Mouse (Mus musculus) spleen, adult 2 months (tissue): ENCODE measurements around the gene Gm5089. TPM values are rescaled to one million over a fixed set of nuclear protein-coding genes. Genes with fewer than 3 reads are reported as not detected.

ENCODE experiments used
- DNase-seq, 2 experiments: peaks; one replicate each; pipeline versions ENCODE4 v3.0.0 to v3.0.0-alpha.2; 2012 to 2021; ENCODE audit warnings: low spot score in 2 of 2, low read depth in 1 of 2
- H3K27ac ChIP-seq: fragments of 200-500 bp; 2 replicates; pipeline ENCODE4 v1.5.1; 2012; ENCODE audit warnings: low read length, inconsistent platforms; ENCODE audit not compliant: insufficient read depth
- H3K27me3 ChIP-seq: fragments of 200-500 bp; 2 replicates; pipeline ENCODE4 v1.6.1; 2012; ENCODE audit warnings: mild to moderate bottlenecking, moderate library complexity, low read length, inconsistent platforms; ENCODE audit not compliant: control insufficient read depth, insufficient read depth
- H3K36me3 ChIP-seq: fragments of 200-500 bp; 2 replicates; pipeline ENCODE4 v1.6.1; 2012; ENCODE audit warnings: mild to moderate bottlenecking, low read length, inconsistent platforms; ENCODE audit not compliant: control insufficient read depth, insufficient read depth
- H3K4me1 ChIP-seq: fragments of 200-500 bp; 2 replicates; pipeline ENCODE4 v1.6.1; 2011; ENCODE audit warnings: inconsistent platforms; ENCODE audit not compliant: control insufficient read depth, insufficient read depth, insufficient read length
- H3K4me3 ChIP-seq: fragments of 200-500 bp; 2 replicates; pipeline ENCODE4 v1.5.1; 2011; ENCODE audit warnings: mild to moderate bottlenecking, inconsistent platforms; ENCODE audit not compliant: insufficient read depth, insufficient read length; ENCODE audit errors: extremely low read depth
- CTCF ChIP-seq: fragments of 200-500 bp; IDR thresholded peaks from 2 replicates; pipeline ENCODE4 v1.5.1; 2011; ENCODE audit warnings: mild to moderate bottlenecking, inconsistent platforms; ENCODE audit not compliant: insufficient read depth, insufficient read length, insufficient replicate concordance; ENCODE audit errors: extremely low read depth
- POLR2A ChIP-seq: fragments of 200-500 bp; IDR thresholded peaks from 2 replicates; pipeline ENCODE4 v1.6.1; 2011; ENCODE audit warnings: low read depth, low read length, inconsistent platforms
- WGBS: fragments of 180-500 bp; shearing (Covaris S2); methylation state at CpG from one replicate; pipeline ENCODE4 v1.1.7; 2018; 5-methylcytosine and 5-hydroxymethylcytosine counted together
- polyA plus RNA-seq: library from polyadenylated mRNA; depleted of rRNA; stranded (reverse); fragments of >200 nt; gene quantifications from 2 replicates; pipeline ENCODE4 v1.2.3, GENCODE M21; 2012

Gm5089 gene
- polyA plus RNA-seq, 1 experiment = not detected

DNA sequence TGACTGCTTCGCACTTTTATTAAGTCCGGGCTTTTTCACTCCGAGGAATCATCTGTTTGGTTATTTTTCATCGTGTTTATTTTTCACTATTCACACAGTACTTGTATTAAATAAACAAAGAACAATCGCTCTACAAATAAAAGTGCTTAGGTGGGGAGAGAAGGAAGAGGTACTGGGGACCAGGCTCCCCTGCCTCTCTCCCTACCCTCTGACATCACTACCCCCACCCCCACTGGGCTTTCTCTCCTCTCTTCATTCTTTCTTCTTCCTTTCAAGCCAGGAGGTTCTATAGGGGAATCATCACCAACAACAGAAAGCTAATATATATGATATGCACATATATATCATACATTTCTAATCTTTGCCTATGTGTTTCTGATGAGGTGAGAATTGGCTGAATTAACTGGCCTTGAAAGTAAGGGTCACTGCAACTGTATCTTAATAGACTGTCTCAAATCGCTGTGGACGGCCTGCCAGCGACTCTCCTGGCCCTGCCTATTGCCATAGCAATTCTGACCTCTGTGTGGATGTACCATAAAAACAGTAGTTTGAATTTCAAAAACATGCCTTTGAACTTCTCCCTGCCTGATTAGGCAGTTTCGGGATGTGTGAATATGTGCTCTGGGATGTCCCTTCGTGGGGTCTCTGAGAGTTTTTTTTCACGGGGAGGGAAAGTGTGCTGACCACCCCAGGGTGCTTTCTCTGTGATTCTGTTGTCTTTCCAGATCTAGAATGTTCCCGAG lies 3.3 kb upstream of the Gm5089 start:
- H3K4me3 ChIP-seq = no peak overlapping the region
- no peaks in the 10 kb centered on the region for H3K36me3 ChIP-seq
- WGBS = 41% methylated on average over 12 of the region's 12 CpGs
- no peak overlapping the region for H3K27ac ChIP-seq
- TF ChIP-seq CTCF (no peak), POLR2A (no peak)
- no peak for DNase-seq
- H3K27me3 ChIP-seq = peaks cover 26% of the 10 kb centered on the region
- no peaks in the 10 kb centered on the region for H3K4me1 ChIP-seq

DNA sequence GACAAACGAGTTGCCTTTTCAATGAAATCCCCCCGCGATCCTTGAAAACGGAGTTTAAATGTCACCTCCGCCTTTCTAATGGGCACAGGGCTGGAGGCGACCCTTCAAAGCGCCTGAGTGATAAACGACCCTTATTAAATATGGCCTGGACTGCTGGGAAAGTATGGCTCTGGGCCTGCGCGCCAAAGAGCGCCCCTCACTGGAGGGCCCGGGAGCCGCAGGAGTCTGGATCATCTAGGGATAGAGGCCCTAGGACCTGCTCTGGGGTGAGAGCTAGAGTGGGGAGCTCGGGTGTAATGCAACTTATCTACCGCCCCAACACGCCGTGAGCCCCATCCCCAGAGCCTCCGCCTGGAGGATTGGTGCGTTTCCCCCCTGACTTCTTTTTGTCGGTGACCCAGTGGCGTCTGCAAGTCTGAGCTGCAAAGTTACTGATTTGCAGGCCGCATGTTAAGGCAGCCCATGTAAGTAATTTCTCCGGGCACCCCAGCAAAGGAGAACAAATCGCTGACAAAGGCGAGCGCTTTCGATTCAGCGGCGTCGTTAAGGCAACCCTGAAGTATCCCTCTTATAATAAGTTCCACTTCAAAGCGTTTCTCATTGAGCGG lies 2.6 kb upstream of the Gm5089 start:
- H3K4me1 ChIP-seq = no peaks in the 10 kb centered on the region
- no peaks in the 10 kb centered on the region for H3K36me3 ChIP-seq
- TF ChIP-seq POLR2A = no peak
- TF ChIP-seq CTCF = no peak
- H3K4me3 ChIP-seq = no peak overlapping the region
- H3K27me3 ChIP-seq = peaks cover 26% of the 10 kb centered on the region
- 15% methylated on average over 32 of the region's 32 CpGs for WGBS
- DNase-seq = no peak
- no peak overlapping the region for H3K27ac ChIP-seq

- TF ChIP-seq CTCF (no peak), POLR2A (no peak)
- no peaks in the 10 kb centered on the region for H3K4me1 ChIP-seq
- 67% methylated on average over 13 of the region's 13 CpGs for WGBS
- H3K4me3 ChIP-seq = no peak overlapping the region
- DNase-seq = no peak
- peaks cover 26% of the 10 kb centered on the region for H3K27me3 ChIP-seq
- no peak overlapping the region for H3K27ac ChIP-seq
- no peaks in the 10 kb centered on the region for H3K36me3 ChIP-seq
Measured at GRCm38 (mm10) chr14:122452701-122453387, 1.9 kb upstream of the Gm5089 start.

DNA sequence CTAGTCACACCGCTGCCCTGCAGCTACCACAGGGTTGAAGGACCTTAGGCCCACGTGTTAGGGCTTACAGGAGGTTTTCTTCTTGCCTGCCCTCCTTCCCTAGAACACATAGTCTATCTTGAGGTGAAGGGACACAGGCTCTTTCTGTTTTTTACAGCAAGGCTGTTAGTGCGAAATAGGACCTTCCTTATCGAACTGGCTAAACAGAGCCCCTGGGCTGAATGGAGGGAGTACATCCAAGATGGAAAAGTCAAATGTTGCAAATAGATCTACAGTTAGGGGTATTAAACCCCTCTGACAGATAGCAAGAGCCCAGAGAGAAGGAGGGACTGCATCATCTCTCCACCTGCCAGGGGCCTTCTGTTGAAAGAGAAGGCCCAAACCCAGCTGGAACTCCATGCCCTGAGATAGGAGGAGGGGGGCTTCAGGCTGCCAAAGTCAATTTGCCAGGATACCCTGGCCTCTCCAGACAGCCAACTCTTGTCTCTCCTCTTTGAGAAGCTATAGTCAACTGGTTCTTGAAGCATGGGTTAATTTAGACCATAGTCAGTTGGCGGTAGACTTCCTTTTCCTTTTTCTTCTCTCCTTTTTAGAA lies 733 bp upstream of the Gm5089 start:
- H3K36me3 ChIP-seq = no peaks in the 10 kb centered on the region
- no peaks in the 10 kb centered on the region for H3K4me1 ChIP-seq
- no peak overlapping the region for H3K4me3 ChIP-seq
- no peak for DNase-seq
- TF ChIP-seq POLR2A = no peak
- H3K27me3 ChIP-seq = peaks cover 28% of the 10 kb centered on the region
- WGBS = 77% methylated on average over 5 of the region's 5 CpGs
- no peak overlapping the region for H3K27ac ChIP-seq

- DNase-seq = no peak
- H3K4me3 ChIP-seq = no peak overlapping the region
- H3K27me3 ChIP-seq = peaks cover 28% of the 10 kb centered on the region
- TF ChIP-seq POLR2A (no peak), CTCF (no peak)
- no peaks in the 10 kb centered on the region for H3K36me3 ChIP-seq
- no peak overlapping the region for H3K27ac ChIP-seq
- WGBS = 19% methylated on average over 29 of the region's 29 CpGs
- no peaks in the 10 kb centered on the region for H3K4me1 ChIP-seq
Measured at GRCm38 (mm10) chr14:122449601-122450495, 1.1 kb downstream of the Gm5089 start.

- no peak for DNase-seq
- Histone ChIP-seq H3K36me3 (no peaks in the 10 kb centered on the region), H3K27me3 (no peaks in the 10 kb centered on the region), H3K4me1 (no peaks in the 10 kb centered on the region), H3K4me3 (no peak overlapping the region), H3K27ac (no peak overlapping the region)
- no peak for TF ChIP-seq POLR2A
- TF ChIP-seq CTCF = no peak
- WGBS = 84% methylated on average over 10 of the region's 10 CpGs
Measured at GRCm38 (mm10) chr14:122436850-122437249, 14.1 kb downstream of the Gm5089 start.
